Comparison of ENCODE assay signal across 15 mouse cellular contexts in the genomic region with DNA sequence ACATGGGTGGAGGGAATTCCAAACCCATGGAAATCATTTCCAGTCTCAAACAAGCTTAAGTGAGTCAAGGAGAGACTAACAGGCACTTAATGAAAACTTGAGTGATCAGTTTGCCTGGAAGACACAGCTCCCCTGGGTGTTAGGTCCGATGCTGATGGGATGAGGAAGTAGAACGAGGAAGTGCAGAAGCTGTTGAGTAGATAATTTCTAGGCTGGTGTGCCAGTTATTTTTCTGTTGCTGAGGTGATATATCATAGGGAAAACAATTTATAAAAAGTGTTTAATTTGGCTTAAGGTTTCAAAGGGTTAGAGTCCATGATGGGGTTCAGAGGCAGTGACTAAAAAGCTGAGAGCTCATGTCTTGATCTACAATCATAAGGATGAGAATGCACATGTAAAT.
DNase-seq lines count a peak whose midpoint lies in the region; ATAC-seq and TF ChIP-seq lines count a peak whose summit lies in the region.
"Had no signal": no experiment of that assay in that cellular context is flagged by ENCODE, and none has a peak within 500 bp of the region (broad histone marks: within the 10 kb centered on the region; RNA-seq: fewer than 3 reads in every experiment).

No protein-coding gene starts in this region.

- no peak overlapping the region for H3K27ac ChIP-seq in heart, embryonic 14.5 days (replicated peaks in 1 of 2; ENCODE audit: control insufficient read depth in 1 of 2, insufficient read depth in 1 of 2, low read depth in 2 of 2, low read length in 2 of 2)
- H3K27ac ChIP-seq: kidney, postnatal 0 days; midbrain, embryonic 10.5 days had no signal

- peaks cover 0 to 4% of the 10 kb centered on the region in 2 experiments; a peak in 3 of 4 replicates for H3K4me1 ChIP-seq in heart, embryonic 14.5 days (ENCODE audit: control insufficient read depth in 2 of 2, insufficient read depth in 2 of 2, low read length in 2 of 2)
- H3K4me1 ChIP-seq in E14TG2a.4 (replicated peaks; ENCODE audit: low read depth, low read length) = peaks cover 33% of the 10 kb centered on the region
- H3K4me1 ChIP-seq: midbrain, embryonic 10.5 days had no signal

- no peak for TF ChIP-seq CTCF in E14TG2a.4 (conservative IDR thresholded peaks at IDR 0.05; ENCODE audit: low read length)

- DNase-seq in heart, adult 8-10 months (ENCODE audit: low spot score) = no peak
- peak; percentile 66 for DNase-seq in MEL-GATA-1-ER (ENCODE audit: extremely low read depth, low read depth)
- DNase-seq in cerebellum, postnatal 14 days = no peak
- DNase-seq: B cell, adult 2 months; cerebellum, adult 11 months; lung, adult 2 months; right cerebral cortex, adult 18-20 months had no signal

- no peak for ATAC-seq in heart, embryonic 14.5 days (ENCODE audit: insufficient number of reproducible peaks, insufficient read depth, low FRiP score, low read depth)
- ATAC-seq in megakaryocyte progenitor cell, adult 5-6 weeks (replicated peaks; ENCODE audit: poor library complexity) = peak; percentile 68
- no peak for ATAC-seq in erythroblast, adult 5-6 weeks (replicated peaks; ENCODE audit: low FRiP score, poor library complexity, severe bottlenecking)
- ATAC-seq: hindbrain, embryonic 16.5 days; intestine, postnatal 0 days had no signal

- no peaks in the 10 kb centered on the region for H3K9me3 ChIP-seq in heart, embryonic 14.5 days (ENCODE audit: control insufficient read depth, low read length)
- no peaks in the 10 kb centered on the region for H3K9me3 ChIP-seq in E14TG2a.4 (ENCODE audit: low read length)

- peak overlapping the region; percentile 54; the same call in 1 of the 2 replicates for H3K9ac ChIP-seq in heart, embryonic 14.5 days (ENCODE audit: low read length)

- 68% methylated on average over 2 of the region's 2 CpGs for WGBS in heart, embryonic 14.5 days

- H3K4me3 ChIP-seq in heart, embryonic 14.5 days (ENCODE audit: control insufficient read depth in 1 of 2, insufficient read depth in 1 of 2, low read depth in 1 of 2, low read length in 2 of 2) = peak overlapping the region in 1 of 2 experiments; percentile 27; a peak in 3 of 4 replicates
- H3K4me3 ChIP-seq in E14TG2a.4 (replicated peaks; ENCODE audit: low read length) = peak overlapping the region; percentile 67
- H3K4me3 ChIP-seq: midbrain, embryonic 10.5 days had no signal

- no peaks in the 10 kb centered on the region for H3K27me3 ChIP-seq in heart, embryonic 14.5 days (ENCODE audit: control insufficient read depth, insufficient read depth, low read length)
- H3K27me3 ChIP-seq in E14TG2a.4 (ENCODE audit: insufficient read depth, low read length) = peaks cover 7% of the 10 kb centered on the region; the same call in 1 of the 2 replicates

- no peaks in the 10 kb centered on the region for H3K36me3 ChIP-seq in heart, embryonic 14.5 days (ENCODE audit: control insufficient read depth, insufficient read depth, low read length)
- H3K36me3 ChIP-seq in E14TG2a.4 (ENCODE audit: insufficient read depth, low read length) = no peaks in the 10 kb centered on the region

- peak overlapping the region; percentile 62 for H3K4me2 ChIP-seq in heart, embryonic 14.5 days (ENCODE audit: low read length)
